Mouse (Mus musculus): ENCODE results near the gene Fam184b.
"Not testable (repeated sequence)": the region's sequence is repeated elsewhere in the genome, so short reads cannot be mapped to it uniquely, and the experiment has no call there.

Fam184b gene

DNA sequence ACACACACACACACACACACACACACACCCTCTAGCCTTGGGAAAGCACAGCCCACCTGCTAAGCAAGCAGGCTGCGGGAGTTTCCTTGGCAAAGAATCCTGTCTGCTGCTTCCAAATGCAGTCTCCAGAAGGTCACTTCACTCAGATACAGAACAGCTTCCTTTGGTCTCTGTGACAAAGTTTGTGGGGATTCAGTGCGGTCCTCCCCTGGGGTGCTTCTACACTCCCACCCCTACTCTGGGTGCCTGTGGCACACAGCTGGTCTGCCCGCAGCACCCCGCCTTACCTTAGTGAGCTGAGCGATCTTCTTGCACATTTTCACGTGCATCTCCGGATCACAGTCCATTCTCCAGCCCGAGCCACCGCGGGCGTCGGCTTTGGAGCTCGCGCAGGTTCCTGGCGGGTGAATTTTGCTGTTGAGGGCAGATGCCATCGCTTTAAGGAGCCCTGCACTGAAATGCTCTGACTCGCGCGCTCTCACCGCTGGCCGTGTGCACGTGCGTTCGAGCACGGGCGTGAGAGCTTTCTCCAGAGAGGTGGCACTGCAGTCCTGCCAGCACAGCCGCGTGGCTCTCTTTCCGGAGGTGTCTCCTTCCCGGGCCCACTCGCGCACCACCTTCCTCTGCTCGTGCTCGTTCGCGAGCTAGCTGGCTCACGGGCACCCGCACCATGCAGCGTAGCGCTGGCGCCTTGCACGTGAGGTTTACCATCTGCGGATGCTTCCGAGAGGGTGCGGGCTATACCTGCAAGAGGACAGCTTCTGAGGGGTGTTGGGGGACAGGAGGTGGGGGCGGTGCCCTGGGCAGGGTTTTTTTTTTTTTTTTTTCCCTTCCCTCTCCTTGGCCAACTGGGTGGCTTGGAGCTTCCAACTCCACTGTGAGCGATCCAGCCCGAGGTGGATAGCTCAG, at the start of gene Fam184b:
Fam184b (minus strand) TSS at position 809 of the 909 bp plus-strand sequence.
- peak; percentile 59 for DNase-seq (ENCODE audit: low spot score)

DNA sequence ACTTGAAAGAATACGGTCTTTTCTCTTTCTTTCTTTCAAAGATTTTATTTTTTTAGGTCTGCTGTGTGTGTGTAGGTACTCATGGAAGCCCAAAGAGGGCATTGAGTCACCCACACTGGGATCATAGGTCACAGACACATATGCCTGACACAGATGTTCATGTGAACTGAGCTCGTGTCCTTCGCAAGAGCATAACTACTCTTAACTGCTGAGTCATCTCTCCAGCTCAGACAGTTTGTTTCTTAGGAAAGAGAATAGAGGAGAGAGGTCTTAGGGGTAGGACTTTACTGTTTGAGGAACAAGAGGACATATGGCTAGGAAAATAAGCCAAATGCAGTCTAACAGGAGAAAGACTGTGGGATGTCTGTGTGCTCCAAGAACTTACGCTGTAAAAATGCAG, 49.7 kb upstream of the Fam184b start:
- no peak for DNase-seq (ENCODE audit: low spot score)

- DNase-seq (ENCODE audit: low spot score), result no peak
Measured at GRCm38 (mm10) chr5:45686223-45686622, 46.8 kb upstream of the Fam184b start.

DNA sequence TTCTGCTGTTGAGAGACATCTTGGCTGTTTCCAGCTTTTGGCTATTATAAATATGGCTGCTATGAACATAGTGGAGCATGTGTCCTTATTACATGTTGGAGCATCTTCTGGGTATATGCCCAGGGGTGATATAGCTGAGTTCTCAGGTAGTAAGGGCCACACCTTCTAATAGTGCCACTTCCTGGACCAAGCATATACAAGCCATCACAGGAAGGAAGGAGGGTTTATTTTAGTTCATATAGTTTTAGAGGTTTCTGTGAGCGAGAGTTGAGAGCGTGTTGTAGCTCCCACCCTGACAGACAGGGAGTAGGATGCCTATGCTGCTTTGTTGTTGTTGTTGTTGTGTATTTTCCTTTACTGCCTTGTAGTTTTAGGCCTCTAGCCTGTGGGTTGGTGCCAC, 45.8 kb upstream of the Fam184b start:
- no peak for DNase-seq (ENCODE audit: low spot score)

DNA sequence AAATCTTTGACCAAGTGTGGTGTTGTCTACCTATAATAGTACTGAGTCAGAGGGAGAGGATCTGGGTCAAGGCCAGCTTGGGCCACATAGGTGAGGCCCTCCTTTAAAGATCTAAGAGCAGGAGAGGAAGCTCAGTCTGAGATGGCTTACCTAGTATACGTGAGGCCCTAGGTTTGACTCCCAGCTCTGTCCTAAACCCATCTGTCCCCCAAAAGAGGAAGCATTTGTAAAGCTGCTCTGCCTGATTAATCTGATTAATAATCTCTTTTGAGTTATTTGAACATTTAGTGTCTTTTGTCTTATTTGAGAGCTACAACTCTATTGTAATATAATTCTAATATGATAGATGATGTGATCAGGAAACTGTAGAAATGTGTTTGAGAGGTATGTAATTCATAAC, 44.0 kb upstream of the Fam184b start:
- no peak for DNase-seq (ENCODE audit: low spot score)

- no peak for DNase-seq (ENCODE audit: low spot score)
Measured at GRCm38 (mm10) chr5:45679955-45680354, 40.5 kb upstream of the Fam184b start.

DNA sequence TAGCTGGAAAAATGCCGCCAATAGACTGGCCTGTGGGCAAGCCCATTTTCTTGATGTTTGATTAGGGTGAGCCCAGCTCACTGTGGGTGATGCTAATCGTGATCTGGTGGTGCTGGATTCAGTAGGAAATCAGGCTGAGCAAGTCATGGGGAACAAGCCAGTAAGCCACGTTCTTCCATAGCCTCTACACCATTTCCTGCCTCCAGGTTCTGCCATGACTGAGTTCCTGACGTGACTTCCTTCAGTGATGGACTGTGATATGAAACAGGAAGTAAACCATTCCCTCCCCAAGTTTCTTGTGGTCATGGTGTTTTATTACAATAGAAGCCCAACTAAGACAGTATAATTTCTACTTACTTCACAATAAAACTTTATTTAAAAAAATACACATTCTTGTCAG, 38.2 kb upstream of the Fam184b start:
- no peak for DNase-seq (ENCODE audit: low spot score)

- no peak for DNase-seq (ENCODE audit: low spot score)
Measured at GRCm38 (mm10) chr5:45675032-45675431, 35.6 kb upstream of the Fam184b start.

DNA sequence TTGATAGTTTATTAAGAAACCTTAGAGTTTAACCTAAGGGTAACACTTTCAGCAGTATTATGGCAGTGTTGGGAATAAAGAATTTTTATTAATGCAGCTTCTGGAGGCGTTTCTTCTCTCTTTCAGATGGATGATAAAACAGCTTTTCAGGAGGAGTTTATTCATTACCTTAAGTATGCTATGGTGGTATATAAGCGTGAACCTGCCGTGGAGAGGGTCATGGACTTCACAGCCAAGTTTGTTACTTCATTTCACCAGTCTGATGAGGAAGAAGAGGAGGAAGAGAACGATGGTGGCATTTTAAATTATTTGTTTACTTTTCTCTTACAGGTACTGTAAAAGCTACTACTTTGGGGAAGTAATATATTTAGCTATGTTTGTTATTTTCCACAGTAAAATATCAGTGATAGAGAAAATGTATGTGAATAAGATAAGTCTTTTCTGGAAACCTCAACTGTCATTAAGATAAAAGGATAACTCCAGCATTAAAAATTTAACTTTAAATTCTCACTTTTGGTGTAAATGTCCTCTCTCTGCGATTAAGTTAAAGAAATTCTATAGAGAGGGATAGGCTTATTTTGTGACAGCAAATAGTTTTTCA, 31.6 kb upstream of the Fam184b start:
- no peak for DNase-seq (ENCODE audit: low spot score)

- no peak for DNase-seq (ENCODE audit: low spot score)
Measured at GRCm38 (mm10) chr5:45670280-45670670, 30.9 kb upstream of the Fam184b start.

DNA sequence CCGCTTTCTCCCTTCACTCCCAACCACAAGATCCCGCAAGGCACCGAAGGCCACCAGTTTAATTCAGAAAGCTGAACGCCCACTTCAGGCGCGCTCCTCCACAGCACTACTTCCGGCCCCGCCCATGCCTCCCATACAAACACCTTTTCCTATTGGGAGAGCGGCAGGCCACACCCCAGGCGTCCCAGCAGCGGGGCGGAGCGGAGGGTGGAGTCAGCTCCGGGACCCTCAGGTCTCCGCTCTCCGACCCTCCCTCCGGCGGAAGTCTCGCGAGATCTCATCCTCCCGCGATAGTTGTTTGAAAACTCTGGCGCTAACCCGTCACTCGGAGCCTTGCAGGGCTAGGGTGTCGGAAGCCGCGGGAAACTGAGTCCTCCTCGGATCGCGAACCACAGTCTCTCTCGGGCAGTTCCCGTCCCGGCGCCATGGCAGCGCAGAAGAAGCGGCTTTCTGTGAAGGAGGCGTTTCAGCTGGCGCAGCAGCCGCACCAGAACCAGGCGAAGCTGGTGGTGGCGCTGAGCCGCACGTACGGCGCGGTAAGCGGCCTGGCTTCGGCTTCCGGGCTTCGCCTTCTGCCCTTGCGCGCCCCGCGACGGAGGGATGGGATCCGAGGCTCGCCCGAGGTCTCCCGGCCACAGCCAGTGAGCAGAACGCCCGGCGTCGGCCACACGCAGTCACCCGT, 30.3 kb upstream of the Fam184b start, which contains the start of gene Ncapg:
Ncapg (plus strand) TSS at position 322 of the 682 bp plus-strand sequence.
- peak; percentile 97 for DNase-seq (ENCODE audit: low spot score)

- DNase-seq (ENCODE audit: low spot score), result no peak
Measured at GRCm38 (mm10) chr5:45669234-45669597, 29.8 kb upstream of the Fam184b start.

- peak; percentile 5 for DNase-seq (ENCODE audit: low spot score)
Measured at GRCm38 (mm10) chr5:45668831-45669230, 29.4 kb upstream of the Fam184b start.

- DNase-seq (ENCODE audit: low spot score), result no peak
Measured at GRCm38 (mm10) chr5:45668324-45668723, 28.9 kb upstream of the Fam184b start.

DNA sequence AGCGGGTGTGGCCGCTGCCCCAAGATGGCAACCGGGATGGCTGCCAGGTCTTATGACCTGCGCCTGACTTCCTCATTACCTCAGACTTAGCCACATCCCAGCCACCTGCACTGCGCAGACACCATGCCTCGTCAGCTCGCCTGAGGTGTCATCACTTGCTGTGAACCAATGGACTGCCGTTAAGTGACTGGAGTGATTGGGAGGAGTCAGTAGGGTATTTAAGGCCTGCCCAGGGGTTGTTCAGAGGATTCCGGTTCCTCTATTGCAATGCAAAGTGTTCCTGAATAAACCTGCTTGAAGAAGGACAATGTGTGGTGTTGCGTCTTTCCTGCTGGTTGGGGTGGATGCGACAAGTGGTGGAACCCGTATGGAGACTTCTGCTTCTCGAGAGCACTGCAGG, 19.0 kb upstream of the Fam184b start:
- DNase-seq (ENCODE audit: low spot score), result not testable (repeated sequence)

- no peak for DNase-seq (ENCODE audit: low spot score)
Measured at GRCm38 (mm10) chr5:45651026-45651703, 11.8 kb upstream of the Fam184b start.

DNA sequence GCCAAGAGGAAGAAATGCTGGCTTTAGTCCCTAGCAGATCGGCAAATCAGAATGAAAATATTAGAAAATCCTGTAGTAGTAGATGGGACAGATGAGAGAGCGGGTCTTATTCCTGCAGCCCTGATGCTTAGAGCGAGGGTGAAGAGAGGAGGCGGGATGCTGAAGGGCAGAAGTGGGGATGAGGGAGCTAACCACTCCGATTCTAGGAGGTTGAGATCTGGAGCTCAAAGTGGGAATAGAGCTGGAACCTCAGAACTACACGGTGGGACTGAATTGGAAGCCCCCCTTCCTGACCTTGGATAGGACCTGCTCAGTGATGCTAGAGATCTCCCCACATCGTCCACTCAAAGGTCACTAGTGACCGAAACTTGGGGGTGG, 290 bp upstream of the Fam184b start:
- no peak for DNase-seq (ENCODE audit: low spot score)

DNA sequence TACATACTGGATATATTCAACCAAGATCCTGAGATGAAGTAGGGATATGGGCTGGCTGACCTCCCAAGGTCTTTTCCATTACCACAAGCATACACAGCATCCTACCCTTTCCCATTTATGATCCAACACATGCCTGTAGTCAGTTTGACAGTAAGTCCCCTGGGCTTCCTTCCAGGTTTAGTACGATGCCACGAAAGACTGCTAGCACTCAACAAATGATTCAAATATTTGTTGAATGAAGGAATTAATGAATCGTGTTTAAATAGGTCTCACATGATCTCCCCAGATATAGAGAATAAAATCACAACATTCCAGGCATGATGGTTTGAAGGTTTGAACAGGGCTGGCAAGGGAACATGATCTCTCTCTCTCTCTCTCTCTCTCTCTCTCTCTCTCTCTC, 1.0 kb downstream of the Fam184b start:
- no peak for DNase-seq (ENCODE audit: low spot score)

DNA sequence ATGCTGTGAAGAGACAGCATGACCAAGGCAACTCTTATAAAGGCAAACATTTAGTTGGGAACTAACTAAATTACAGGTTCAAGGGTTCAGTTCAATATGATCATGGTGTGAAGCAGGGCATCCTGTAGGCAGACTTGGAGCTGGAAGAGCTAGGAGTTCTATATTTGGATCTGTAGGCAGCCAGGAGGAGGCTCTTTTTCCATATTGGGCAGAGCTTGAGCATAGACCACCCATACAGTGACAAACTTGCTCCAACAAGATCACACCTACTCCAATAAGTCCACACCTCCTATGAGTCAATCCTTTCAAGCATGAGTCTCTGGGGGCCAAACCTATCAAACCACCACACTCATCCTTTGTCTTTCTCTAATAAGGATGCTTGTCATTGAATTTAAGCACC, 9.9 kb downstream of the Fam184b start:
- no peak for DNase-seq (ENCODE audit: low spot score)

DNA sequence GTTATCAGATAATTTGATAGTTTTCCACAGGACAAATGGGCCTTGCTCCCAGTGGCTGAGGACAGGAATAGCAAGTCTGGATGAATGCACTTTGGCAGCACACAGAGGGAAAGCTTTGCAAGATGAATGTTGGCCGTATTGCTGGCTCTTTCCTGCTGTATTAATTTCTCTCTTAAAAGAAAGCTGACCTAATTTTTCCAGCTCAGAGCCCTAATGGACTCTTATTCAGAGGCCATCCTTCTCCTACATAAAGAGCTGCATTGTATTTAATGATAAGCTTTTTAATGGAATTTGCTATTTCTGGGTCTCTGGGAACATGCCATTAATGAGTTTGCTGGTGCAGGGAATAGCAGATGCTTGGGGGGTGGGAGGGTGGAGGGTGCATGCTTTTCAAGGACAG, 11.6 kb downstream of the Fam184b start:
- DNase-seq (ENCODE audit: low spot score), result no peak

DNA sequence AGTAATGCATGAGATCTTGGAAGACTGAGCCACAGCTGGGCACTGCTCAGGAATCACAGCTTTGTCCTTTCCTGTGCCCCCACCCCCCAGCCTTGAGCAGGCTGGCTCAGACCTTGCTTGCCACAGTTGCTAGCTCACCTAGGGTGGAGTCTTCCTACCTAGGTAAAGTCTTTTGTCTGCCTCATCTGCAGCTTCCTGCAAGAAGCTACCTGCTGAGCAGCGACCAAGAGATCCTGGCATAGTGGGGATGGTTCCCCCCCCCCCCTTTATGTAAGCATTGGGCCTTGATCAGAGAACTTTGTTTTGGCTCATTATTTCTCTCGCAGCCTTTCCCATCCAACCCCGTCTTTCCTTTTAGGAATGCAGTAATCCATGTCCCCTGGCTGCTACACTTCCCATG, 17.9 kb downstream of the Fam184b start:
- no peak for DNase-seq (ENCODE audit: low spot score)

GRCm38 (mm10) chr5:45599056-45599455, 40.4 kb downstream of the Fam184b start:
- DNase-seq (ENCODE audit: low spot score), result no peak
